Mouse (Mus musculus) thymus, postnatal 14 days (tissue): ENCODE data around the gene Gpr25.

Source experiments
- DNase-seq: peaks from one replicate; pipeline ENCODE4 v3.0.0; 2021

Gene Gpr25

DNA sequence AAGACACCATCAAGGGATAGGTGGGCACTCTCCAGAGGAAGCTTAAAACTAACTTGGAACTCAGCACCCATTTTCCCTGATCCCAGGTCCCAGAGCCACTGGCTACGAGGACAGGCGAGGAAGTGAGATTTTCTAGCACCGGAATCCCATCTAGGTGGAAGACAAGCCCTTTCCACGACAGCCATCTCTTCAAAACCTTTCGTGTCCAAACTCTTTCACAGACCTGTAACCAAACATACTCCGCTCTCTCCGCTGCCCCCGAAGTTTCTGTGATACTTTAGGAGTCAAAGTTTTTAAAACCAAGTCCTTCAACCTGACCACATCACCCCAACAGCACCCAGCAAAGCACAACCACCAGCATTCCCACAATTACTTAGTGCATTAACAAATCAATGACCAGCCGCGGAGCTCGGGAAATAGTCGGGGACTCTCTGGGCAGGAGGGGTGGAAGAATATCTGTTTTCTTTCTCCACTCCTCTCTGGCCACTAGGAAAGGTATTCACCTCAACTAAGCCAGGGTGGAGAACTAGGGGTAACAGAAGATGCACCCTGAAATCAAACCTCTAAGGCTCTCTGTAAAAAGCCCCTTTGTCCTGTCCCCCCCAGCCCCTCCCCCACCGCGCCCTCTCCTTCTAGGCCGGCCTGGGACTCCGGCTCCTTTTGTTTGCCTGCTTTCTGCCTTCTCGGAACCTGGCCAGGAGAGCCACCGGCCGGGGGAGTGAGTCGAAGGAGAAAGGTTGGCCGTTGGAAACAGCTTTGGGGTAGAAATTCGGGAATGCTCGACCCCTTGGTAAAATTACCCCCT, 27.5 kb downstream of the Gpr25 start:
- DNase-seq: no peak

DNA sequence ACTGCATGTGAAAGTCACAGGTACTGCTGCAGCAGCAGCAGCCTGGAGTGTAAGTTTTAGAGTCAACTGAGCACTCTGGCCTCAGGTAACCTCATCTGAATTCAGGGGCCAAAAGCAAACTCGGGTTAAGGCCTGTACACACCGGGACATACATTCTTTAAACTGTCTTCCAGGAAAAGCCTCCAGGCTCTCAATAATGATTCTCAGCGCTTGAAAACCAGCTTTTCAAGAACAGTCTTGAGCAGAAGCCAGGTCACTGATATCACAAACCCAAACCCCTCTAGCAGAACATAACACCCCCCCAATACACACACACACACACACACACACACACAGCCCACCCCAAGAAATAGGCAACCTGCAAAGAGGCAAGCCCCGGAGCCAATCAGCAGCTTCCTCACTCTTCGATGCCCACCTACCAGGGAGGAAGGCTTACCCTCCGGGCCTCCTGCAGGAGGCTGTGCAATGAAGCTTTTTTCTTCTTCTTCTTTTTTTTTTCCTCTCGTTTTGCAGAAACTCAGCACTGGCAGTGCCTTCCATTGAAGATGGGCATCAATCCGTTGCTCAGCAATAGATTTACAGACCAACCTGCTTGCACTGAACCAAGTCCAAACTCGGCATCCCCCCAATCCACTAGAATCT, 28.3 kb downstream of the Gpr25 start:
- no peak for DNase-seq

DNA sequence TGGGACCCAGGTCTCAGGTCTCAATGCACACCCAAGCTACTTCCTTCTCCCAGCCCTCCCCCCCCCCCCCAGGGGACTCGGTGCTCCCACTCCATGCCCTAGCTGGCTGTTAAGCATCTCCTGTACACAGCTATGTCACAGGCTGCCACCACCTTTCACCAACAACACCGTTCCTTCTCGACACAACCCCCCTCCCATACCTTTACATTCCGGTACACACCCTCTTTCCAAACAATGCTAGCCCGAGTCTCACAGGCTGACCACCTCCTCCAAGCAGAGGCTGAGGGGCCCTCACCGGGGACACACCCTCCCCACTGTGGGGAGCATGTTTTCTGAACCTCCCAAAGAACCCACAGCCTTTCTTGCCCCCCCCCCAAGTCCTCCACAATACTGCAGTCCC, 29.1 kb downstream of the Gpr25 start:
- no peak for DNase-seq

DNA sequence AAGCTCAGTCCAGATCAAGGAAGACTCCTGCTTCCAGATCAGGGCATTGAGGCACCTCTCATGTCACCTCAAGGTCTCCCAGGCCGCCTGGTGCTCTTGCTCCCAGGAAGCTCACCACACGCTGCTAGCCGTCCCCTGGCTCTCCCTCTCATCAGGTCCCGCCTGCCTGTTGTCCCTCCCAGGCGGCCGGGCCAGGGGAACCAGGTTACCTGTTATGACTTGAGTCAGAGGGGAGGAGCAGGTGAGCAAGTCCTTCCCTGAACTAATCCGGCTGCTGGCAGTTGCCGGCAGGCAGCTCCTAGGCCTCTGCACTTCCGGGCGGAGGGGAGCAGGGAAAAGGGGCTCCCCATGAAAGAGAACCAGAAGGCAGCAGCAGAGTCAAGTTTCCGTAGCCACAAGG, 30.5 kb downstream of the Gpr25 start:
- no peak for DNase-seq

DNA sequence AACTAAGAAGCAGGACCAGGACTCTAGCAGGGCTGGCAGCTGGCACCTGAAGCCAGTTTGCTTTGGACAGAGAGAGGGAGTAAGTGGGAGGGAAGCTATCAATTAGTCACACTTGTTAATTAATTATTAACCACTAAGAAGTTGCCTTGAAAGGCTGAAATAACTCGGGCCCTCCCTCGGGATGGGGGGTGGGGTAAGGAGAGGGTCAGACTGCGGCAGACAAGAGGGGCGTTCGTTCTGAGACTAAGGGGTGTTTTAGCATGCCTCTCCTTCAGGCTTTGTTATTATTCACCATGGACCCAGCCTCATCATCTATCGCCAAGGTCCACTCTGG, 31.7 kb downstream of the Gpr25 start:
- no peak for DNase-seq

DNA sequence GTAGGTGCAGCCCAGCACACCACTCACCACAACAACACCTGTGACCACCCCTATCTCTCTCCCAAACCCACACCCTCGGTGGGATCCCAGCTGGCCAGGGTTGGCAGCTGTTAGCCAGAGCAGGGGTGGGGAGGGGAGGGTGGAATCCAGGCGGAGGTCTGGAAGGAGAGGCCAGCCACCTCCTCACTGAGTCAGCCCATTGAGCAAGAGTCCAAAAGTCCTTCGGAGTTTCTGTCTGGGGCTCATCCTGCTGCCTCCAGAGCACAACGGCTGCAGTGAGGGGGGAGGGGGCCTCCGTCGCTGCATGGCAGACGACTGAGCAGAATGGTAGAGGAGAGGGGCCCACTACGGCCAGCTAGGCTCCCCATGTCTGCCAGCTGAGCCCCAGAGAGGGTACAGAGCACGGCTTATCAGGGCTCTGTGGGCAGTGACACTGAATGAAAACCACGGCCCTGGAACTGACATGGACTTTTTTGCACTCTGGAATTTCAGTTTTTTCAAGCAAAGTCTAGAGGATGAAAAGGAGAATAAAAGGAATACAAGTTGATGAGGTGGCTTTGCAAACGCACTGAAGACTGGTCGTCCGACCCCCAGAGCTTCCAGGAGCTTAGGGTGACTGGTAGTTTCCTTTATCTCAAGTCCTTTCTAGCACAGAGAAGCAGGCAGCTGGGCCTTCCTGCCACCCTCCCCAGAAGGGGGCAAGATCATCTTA, 32.2 kb downstream of the Gpr25 start:
- DNase-seq: no peak

DNA sequence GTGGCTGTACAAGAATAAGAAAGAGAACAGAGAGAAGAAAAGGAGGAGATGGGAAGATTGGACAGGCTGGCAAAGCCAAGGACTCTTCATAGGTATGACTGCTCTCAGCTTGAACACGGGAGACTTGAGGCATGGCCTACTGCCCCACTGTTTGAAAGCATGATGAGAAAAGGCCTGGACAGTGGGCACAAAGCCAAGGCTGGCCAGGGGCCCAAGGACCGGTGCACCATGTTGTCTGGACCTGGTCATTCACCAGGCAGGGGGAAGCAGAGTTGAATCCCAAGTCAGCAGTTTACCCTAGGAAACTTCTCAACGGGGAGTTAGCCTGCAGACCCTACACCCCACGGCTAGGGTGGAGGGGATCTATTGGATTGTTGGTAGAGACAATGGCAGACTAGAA, 32.8 kb downstream of the Gpr25 start:
- no peak for DNase-seq

DNA sequence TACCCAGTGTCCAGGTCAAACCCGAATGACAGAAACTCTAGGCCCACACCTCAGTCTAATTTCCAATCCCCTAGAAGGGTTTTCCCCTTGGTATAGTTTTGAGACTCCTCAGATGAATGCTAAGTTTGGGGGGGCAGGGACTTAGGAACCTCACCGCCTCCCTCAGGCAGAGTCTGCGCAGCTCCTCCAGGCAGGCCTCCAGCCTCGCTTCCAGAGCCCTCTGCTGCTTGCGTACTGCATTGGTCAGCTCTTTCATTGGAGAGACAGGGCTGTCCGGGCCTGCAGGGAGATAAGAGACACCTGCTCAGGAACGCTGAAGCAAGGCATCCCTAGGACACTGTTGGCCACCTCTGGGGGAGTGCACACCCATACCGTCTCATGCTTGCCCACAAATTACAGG, 34.0 kb downstream of the Gpr25 start:
- DNase-seq: no peak

DNA sequence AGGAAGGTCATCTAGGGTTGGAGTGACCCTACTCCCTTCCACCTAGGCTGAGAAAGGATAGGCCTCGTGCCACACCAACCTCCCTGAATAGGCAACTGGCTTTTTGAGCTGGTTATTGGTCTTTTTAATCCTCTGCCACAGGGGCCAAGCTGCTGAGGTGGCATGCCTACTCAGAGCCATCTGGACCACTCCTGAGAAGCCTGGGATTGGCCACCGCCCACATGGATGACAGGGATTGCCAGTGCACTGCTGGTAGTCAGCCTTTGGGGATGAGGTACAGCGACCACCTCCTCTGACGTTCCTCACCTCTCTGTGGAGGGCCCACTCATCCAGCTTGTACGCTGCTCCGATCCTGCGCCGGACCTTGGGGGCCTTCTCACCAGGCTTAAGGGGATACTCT, 34.8 kb downstream of the Gpr25 start:
- no peak for DNase-seq

DNA sequence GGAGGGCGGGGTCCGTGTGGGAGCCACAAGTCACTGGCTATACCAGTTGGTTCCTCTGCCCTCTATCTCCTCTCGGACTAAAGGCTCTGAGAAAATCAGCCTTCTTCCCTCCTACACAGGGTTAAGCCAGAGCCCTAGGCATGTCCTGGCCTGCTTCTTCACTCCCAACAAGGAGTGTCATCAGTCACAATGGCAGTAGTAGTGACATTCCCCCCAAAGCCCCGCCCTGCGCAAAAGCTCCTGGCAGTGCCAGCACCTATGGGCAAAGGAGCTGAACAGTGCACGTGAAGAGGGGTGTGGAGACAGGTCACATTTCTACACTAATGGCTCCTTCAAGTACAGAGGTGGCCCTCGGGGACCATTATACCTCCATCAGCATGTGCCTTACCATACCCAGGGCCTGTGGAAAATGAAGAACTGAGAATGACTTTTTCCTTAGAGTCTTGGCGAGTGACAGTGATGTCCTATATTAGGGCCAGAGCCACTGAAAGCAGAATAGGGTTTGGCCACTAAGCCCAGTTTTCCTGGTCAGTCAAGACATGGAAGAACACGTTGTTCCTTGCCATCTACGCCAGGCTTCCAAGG, 36.8 kb downstream of the Gpr25 start:
- no peak for DNase-seq

DNA sequence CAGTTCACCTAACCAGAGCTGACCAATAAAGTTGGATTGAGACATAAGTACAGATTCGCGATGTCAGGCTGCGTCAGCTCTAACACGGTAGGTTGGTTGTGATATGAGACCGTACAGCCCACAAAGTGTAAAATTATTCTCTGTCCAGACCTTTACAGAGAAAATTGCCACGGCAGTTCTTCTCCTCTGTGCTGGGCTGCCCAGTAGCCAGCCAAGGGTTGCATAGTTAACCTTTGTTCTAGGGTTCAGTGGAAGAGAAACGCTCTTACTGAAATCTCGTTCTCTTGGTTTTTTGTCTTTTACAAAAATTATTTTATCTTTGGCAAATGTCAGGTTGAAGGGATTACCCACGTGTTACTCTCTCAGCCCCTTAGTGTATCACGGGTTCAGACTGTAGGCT, 38.3 kb downstream of the Gpr25 start:
- no peak for DNase-seq

DNA sequence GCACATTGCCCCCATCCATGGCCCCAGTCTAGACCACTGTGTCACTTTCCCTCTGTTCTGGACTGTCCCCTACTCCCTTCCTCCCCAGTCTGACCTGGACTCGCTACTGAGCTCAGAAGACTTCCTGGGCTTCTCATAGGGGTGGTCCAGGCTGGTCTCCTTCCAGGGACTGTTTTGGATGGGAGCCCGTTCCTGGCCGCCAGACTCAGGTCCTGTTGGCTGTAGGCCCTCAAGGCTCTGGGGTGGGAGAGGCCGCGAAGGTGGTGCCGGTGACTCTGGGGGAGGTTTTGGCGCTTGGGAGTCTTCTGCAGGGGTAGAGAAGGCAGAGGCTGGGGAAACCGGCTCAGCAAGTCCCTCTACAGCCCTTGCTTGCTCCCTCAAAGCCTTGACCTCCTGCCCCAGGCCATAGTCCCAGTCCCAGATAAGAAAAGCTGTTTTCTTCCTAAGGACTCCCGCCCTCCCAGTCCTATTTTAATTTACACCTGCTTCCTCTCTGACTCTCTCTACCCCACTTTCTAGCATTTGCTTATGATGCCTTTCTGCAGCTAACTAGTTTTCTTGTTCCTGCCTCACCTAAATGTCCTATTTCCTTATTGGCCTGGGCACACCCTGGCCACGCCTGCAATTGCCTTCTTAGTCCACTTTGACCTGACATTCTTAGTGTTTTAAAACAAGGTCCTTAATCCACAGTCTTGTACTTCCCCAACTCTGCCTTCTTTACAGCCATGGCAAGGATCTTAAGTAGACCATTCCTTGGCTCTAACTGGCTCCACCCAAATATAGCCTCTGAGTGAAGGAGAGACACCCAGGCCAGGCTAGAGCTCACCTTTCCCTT, 40.4 kb downstream of the Gpr25 start:
- no peak for DNase-seq

DNA sequence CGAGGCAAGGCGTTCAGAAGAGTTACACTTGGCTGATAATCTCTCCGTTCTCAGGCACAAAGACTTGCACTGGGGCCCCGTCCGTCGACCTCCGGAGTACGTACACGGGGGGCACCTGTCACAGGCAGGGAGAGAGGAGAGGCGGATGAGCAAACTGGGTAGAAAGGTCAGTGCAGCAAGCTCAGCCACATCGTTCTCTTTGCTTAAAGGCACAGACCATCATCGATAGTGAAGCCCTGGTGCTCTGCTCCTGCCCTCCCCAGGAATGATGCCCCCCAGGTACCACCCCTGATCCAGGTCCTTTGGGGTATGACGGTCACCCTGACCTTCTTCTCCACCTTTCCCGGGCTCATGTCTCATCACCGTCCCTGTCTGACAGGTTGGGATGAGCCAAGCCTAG, 46.4 kb downstream of the Gpr25 start:
- DNase-seq: no peak

DNA sequence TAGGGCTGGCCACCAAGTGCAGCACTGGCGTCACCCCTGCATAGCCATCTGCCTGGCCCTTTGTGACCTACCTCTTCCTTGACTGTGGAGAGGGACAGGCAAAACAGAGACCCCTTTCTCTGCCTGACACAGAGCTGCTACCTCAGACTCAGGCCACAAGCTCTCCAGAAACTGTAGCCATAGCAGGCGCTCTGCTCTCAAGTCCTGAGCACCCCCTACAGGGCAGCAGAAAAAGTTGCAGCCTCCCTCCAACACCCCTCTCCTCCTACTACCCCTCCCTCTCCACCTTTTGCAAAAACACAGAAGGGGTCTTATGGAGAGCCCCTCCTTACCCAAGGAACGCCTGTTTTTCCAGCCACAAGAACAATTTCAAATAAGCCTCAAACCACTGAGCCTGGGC, 47.9 kb downstream of the Gpr25 start, which contains the start of gene Mroh3:
Mroh3 (minus strand) TSS at position 26 of the 400 bp plus-strand sequence.
- DNase-seq: peak; percentile 64
